Mouse (Mus musculus): ENCODE measurements at regions not wholly inside any gene's neighbourhood (a gene's known extent, or its start where the extent isn't known, plus 50 kb on each side); places are given as distances from the start of the nearest gene placed in this dataset.
A peak's percentile ranks its signal among the peaks of the same experiment; 100 is the strongest.

- 42% methylated on average over 2 of the region's 2 CpGs for WGBS
- H3K36me3 ChIP-seq (ENCODE audit: control insufficient read depth, insufficient read depth, low read length): no peaks in the 10 kb centered on the region
- no peak for TF ChIP-seq EP300 (optimal IDR thresholded peaks at IDR 0.05)
- no peak for TF ChIP-seq CTCF (IDR thresholded peaks at IDR 0.05; ENCODE audit: low read depth)
- H3K9ac ChIP-seq (ENCODE audit: low read length): no peak overlapping the region
- H3K4me3 ChIP-seq (ENCODE audit: low read depth, low read length): no peak overlapping the region
- DNase-seq (ENCODE audit: low spot score): no peak
- H3K27me3 ChIP-seq (ENCODE audit: control insufficient read depth, insufficient read depth, low read length): no peaks in the 10 kb centered on the region
- no peak overlapping the region for H3K27ac ChIP-seq (replicated peaks)
- no peak overlapping the region for H3K4me2 ChIP-seq (replicated peaks; ENCODE audit: low read depth)
- no peaks in the 10 kb centered on the region for H3K9me3 ChIP-seq (ENCODE audit: control insufficient read depth, low read length)
- H3K4me1 ChIP-seq (replicated peaks; ENCODE audit: control insufficient read depth, insufficient read depth): no peaks in the 10 kb centered on the region
- ATAC-seq (ENCODE audit: low FRiP score, low TSS enrichment): no peak
These were observed 4549.1 kb upstream of the Gm7489 start for GRCm38 (mm10) chr15:49335523-49336040.

DNA sequence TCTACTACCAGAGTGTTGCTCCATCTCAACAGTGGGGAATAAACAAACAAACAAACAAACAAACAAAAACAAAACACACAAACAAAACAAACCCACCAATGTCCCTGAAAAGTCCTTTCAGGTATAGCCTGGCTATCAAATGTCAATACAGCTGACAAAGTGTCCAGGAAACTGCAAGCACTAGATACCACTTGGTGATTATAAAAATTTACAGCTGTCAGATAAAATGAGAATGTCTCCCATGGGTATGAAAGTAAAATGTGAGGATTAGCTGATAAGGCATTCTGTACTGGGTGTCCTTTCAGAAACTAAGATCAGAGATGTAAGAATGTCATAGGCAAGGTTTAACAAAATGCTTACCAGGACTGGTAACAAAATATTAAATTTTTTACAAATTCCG is 4537.7 kb upstream of the Gm7489 start:
- Histone ChIP-seq H3K4me2 (replicated peaks; ENCODE audit: low read depth) (no peak overlapping the region), H3K9me3 (ENCODE audit: control insufficient read depth, low read length) (no peaks in the 10 kb centered on the region), H3K9ac (ENCODE audit: low read length) (no peak overlapping the region), H3K4me1 (replicated peaks; ENCODE audit: control insufficient read depth, insufficient read depth) (no peaks in the 10 kb centered on the region), H3K36me3 (ENCODE audit: control insufficient read depth, insufficient read depth, low read length) (no peaks in the 10 kb centered on the region), H3K4me3 (ENCODE audit: low read depth, low read length) (no peak overlapping the region), H3K27me3 (ENCODE audit: control insufficient read depth, insufficient read depth, low read length) (no peaks in the 10 kb centered on the region), H3K27ac (replicated peaks) (no peak overlapping the region)
- DNase-seq (ENCODE audit: low spot score) (no peak), ATAC-seq (ENCODE audit: low FRiP score, low TSS enrichment) (no peak)
- 94% methylated on average over 1 of the region's 1 CpGs for WGBS
- no peak for TF ChIP-seq EP300 (optimal IDR thresholded peaks at IDR 0.05)
- TF ChIP-seq CTCF (IDR thresholded peaks at IDR 0.05; ENCODE audit: low read depth): no peak

- ATAC-seq (ENCODE audit: low FRiP score, low TSS enrichment): no peak
These were observed 4528.6 kb upstream of the Gm7489 start for GRCm38 (mm10) chr15:49356107-49356506.

GRCm38 (mm10) chr15:49395966-49396365 is 4488.7 kb upstream of the Gm7489 start:
- DNase-seq (ENCODE audit: low spot score) (no peak), ATAC-seq (ENCODE audit: low FRiP score, low TSS enrichment) (no peak)
- H3K9ac ChIP-seq (ENCODE audit: low read length): no peak overlapping the region
- H3K36me3 ChIP-seq (ENCODE audit: control insufficient read depth, insufficient read depth, low read length): no peaks in the 10 kb centered on the region
- no peaks in the 10 kb centered on the region for H3K9me3 ChIP-seq (ENCODE audit: control insufficient read depth, low read length)
- no peak overlapping the region for H3K4me3 ChIP-seq (ENCODE audit: low read depth, low read length)
- no peaks in the 10 kb centered on the region for H3K4me1 ChIP-seq (replicated peaks; ENCODE audit: control insufficient read depth, insufficient read depth)
- TF ChIP-seq CTCF (IDR thresholded peaks at IDR 0.05; ENCODE audit: low read depth) (peak; percentile 52), EP300 (optimal IDR thresholded peaks at IDR 0.05) (no peak)
- H3K27ac ChIP-seq (replicated peaks): no peak overlapping the region
- H3K4me2 ChIP-seq (replicated peaks; ENCODE audit: low read depth): no peak overlapping the region
- H3K27me3 ChIP-seq (ENCODE audit: control insufficient read depth, insufficient read depth, low read length): no peaks in the 10 kb centered on the region
- WGBS: 49% methylated on average over 1 of the region's 1 CpGs

More at GRCm38 (mm10) chr15:49356107-49356506, 4528.6 kb upstream of the Gm7489 start:
- Histone ChIP-seq H3K4me2 (replicated peaks; ENCODE audit: low read depth) (no peak overlapping the region), H3K9ac (ENCODE audit: low read length) (no peak overlapping the region), H3K27me3 (ENCODE audit: control insufficient read depth, insufficient read depth, low read length) (no peaks in the 10 kb centered on the region), H3K4me1 (replicated peaks; ENCODE audit: control insufficient read depth, insufficient read depth) (no peaks in the 10 kb centered on the region), H3K36me3 (ENCODE audit: control insufficient read depth, insufficient read depth, low read length) (no peaks in the 10 kb centered on the region), H3K4me3 (ENCODE audit: low read depth, low read length) (no peak overlapping the region), H3K9me3 (ENCODE audit: control insufficient read depth, low read length) (no peaks in the 10 kb centered on the region), H3K27ac (replicated peaks) (no peak overlapping the region)
- no peak for DNase-seq (ENCODE audit: low spot score)
- WGBS: 84% methylated on average over 2 of the region's 2 CpGs
- TF ChIP-seq EP300 (optimal IDR thresholded peaks at IDR 0.05) (no peak), CTCF (IDR thresholded peaks at IDR 0.05; ENCODE audit: low read depth) (no peak)

- Histone ChIP-seq H3K9ac (ENCODE audit: low read length) (no peak overlapping the region), H3K4me1 (replicated peaks; ENCODE audit: control insufficient read depth, insufficient read depth) (no peaks in the 10 kb centered on the region), H3K4me2 (replicated peaks; ENCODE audit: low read depth) (no peak overlapping the region), H3K9me3 (ENCODE audit: control insufficient read depth, low read length) (no peaks in the 10 kb centered on the region), H3K27ac (replicated peaks) (no peak overlapping the region), H3K4me3 (ENCODE audit: low read depth, low read length) (no peak overlapping the region), H3K27me3 (ENCODE audit: control insufficient read depth, insufficient read depth, low read length) (no peaks in the 10 kb centered on the region), H3K36me3 (ENCODE audit: control insufficient read depth, insufficient read depth, low read length) (no peaks in the 10 kb centered on the region)
- no peak for DNase-seq (ENCODE audit: low spot score)
- TF ChIP-seq CTCF (IDR thresholded peaks at IDR 0.05; ENCODE audit: low read depth) (no peak), EP300 (optimal IDR thresholded peaks at IDR 0.05) (no peak)
- ATAC-seq (ENCODE audit: low FRiP score, low TSS enrichment): no peak
These were observed 4471.0 kb upstream of the Gm7489 start for GRCm38 (mm10) chr15:49413665-49414064.

DNA sequence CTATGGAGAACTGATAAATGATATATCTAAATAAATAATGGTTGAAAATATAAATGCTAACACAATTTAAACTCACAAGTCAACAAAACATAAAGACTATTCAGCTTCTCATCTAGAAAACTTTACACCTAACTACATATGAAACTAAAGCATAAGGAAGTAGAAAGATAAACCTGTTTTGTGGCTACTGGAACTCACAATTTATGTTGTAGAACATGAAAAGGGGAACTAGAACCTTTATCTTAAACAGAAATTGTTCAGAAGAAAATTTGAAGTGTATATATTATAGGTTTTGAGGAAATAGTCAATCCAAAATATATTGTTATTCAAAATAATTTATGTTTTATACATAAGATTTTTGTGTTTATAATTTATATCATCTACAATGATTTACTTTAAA is 4433.4 kb upstream of the Gm7489 start:
- Histone ChIP-seq H3K36me3 (ENCODE audit: control insufficient read depth, insufficient read depth, low read length) (no peaks in the 10 kb centered on the region), H3K4me3 (ENCODE audit: low read depth, low read length) (no peak overlapping the region), H3K27ac (replicated peaks) (no peak overlapping the region), H3K27me3 (ENCODE audit: control insufficient read depth, insufficient read depth, low read length) (no peaks in the 10 kb centered on the region), H3K9ac (ENCODE audit: low read length) (no peak overlapping the region), H3K9me3 (ENCODE audit: control insufficient read depth, low read length) (no peaks in the 10 kb centered on the region), H3K4me2 (replicated peaks; ENCODE audit: low read depth) (no peak overlapping the region), H3K4me1 (replicated peaks; ENCODE audit: control insufficient read depth, insufficient read depth) (no peaks in the 10 kb centered on the region)
- DNase-seq (ENCODE audit: low spot score) (no peak), ATAC-seq (ENCODE audit: low FRiP score, low TSS enrichment) (no peak)
- TF ChIP-seq EP300 (optimal IDR thresholded peaks at IDR 0.05) (no peak), CTCF (IDR thresholded peaks at IDR 0.05; ENCODE audit: low read depth) (no peak)

Data from stomach, postnatal 0 days (tissue).